Mouse (Mus musculus): ENCODE results near the gene Ryk.
A peak's percentile ranks its signal among the peaks of the same experiment; 100 is the strongest.

Ryk gene

GRCm38 (mm10) chr9:102834742-102835591, at the start of gene Ryk:
TSS of gene Ryk (plus strand) at chr9:102834917.
- peak; percentile 64 for DNase-seq (ENCODE audit: low read depth, low spot score)

GRCm38 (mm10) chr9:102789491-102789890, 45.2 kb upstream of the Ryk start:
- no peak for DNase-seq (ENCODE audit: low read depth, low spot score)

- peak; percentile 57 for DNase-seq (ENCODE audit: low read depth, low spot score)
Observed at GRCm38 (mm10) chr9:102791845-102792244, 42.9 kb upstream of the Ryk start.

- DNase-seq (ENCODE audit: low read depth, low spot score), result no peak
Observed at GRCm38 (mm10) chr9:102792836-102793235, 41.9 kb upstream of the Ryk start.

GRCm38 (mm10) chr9:102793286-102793809, 41.4 kb upstream of the Ryk start:
- DNase-seq (ENCODE audit: low read depth, low spot score), result no peak

GRCm38 (mm10) chr9:102798406-102798805, 36.3 kb upstream of the Ryk start:
- DNase-seq (ENCODE audit: low read depth, low spot score), result no peak

GRCm38 (mm10) chr9:102806056-102806573, 28.6 kb upstream of the Ryk start:
- no peak for DNase-seq (ENCODE audit: low read depth, low spot score)

GRCm38 (mm10) chr9:102811192-102811591, 23.5 kb upstream of the Ryk start:
- no peak for DNase-seq (ENCODE audit: low read depth, low spot score)

GRCm38 (mm10) chr9:102818228-102818627, 16.5 kb upstream of the Ryk start:
- no peak for DNase-seq (ENCODE audit: low read depth, low spot score)

- DNase-seq (ENCODE audit: low read depth, low spot score), result no peak
Observed at GRCm38 (mm10) chr9:102828604-102829003, 6.1 kb upstream of the Ryk start.

GRCm38 (mm10) chr9:102831541-102831940, 3.2 kb upstream of the Ryk start:
- DNase-seq (ENCODE audit: low read depth, low spot score), result no peak

GRCm38 (mm10) chr9:102834414-102834741, 339 bp upstream of the Ryk start:
- DNase-seq (ENCODE audit: low read depth, low spot score), result no peak

GRCm38 (mm10) chr9:102836279-102836678, 1.6 kb downstream of the Ryk start:
- no peak for DNase-seq (ENCODE audit: low read depth, low spot score)

GRCm38 (mm10) chr9:102840792-102841778, 6.4 kb downstream of the Ryk start:
- DNase-seq (ENCODE audit: low read depth, low spot score), result no peak

GRCm38 (mm10) chr9:102841832-102842231, 7.1 kb downstream of the Ryk start:
- DNase-seq (ENCODE audit: low read depth, low spot score), result no peak

- DNase-seq (ENCODE audit: low read depth, low spot score), result no peak
Observed at GRCm38 (mm10) chr9:102842498-102842897, 7.8 kb downstream of the Ryk start.

- DNase-seq (ENCODE audit: low read depth, low spot score), result no peak
Observed at GRCm38 (mm10) chr9:102843577-102843976, 8.9 kb downstream of the Ryk start.

- DNase-seq (ENCODE audit: low read depth, low spot score), result no peak
Observed at GRCm38 (mm10) chr9:102845851-102846250, 11.1 kb downstream of the Ryk start.

- no peak for DNase-seq (ENCODE audit: low read depth, low spot score)
Observed at GRCm38 (mm10) chr9:102846348-102846747, 11.6 kb downstream of the Ryk start.

GRCm38 (mm10) chr9:102852076-102853022, 17.6 kb downstream of the Ryk start:
- no peak for DNase-seq (ENCODE audit: low read depth, low spot score)

- no peak for DNase-seq (ENCODE audit: low read depth, low spot score)
Observed at GRCm38 (mm10) chr9:102857856-102858255, 23.1 kb downstream of the Ryk start.
